In genomic region chr6:115007728-115008127, GRCm38 (mm10) we compare ENCODE assay signal across 8 mouse cellular contexts. TPM values are rescaled to one million over a fixed set of nuclear protein-coding genes. Genes with fewer than 3 reads are reported as not detected.
A peak's percentile ranks its signal among the peaks of the same experiment; 100 is the strongest.
DNase-seq lines count a peak whose midpoint lies in the region; ATAC-seq lines count a peak whose summit lies in the region.

No protein-coding gene starts in this region.

- no peaks in the 10 kb centered on the region for H3K27me3 ChIP-seq in neural tube, embryonic 15.5 days (replicated peaks)
- no peaks in the 10 kb centered on the region for H3K27me3 ChIP-seq in limb, embryonic 10.5 days (ENCODE audit: low read depth, poor library complexity, severe bottlenecking)
- no peaks in the 10 kb centered on the region for H3K27me3 ChIP-seq in midbrain, embryonic 15.5 days (replicated peaks)

- WGBS in neural tube, embryonic 15.5 days = 34% methylated on average over 5 of the region's 5 CpGs
- WGBS in limb, embryonic 10.5 days = 36% methylated on average over 5 of the region's 5 CpGs
- 27% methylated on average over 5 of the region's 5 CpGs for WGBS in midbrain, embryonic 15.5 days

- peak; percentile 78 for DNase-seq in neural tube, embryonic 10.5 days (ENCODE audit: extremely low spot score, low spot score)
- DNase-seq in embryo, embryonic 10 days (ENCODE audit: low spot score) = peak; percentile 87
- DNase-seq in gastrocnemius, postnatal 25 days = peak; percentile 34
- DNase-seq in kidney, adult 11 months = peak; percentile 52
- peak; percentile 89 for DNase-seq in limb, embryonic 10.5 days (ENCODE audit: low spot score)
- peak; percentile 58 to 82 for DNase-seq in spleen, postnatal 10 days (ENCODE audit: low spot score in 2 of 2)

- H3K9ac ChIP-seq in neural tube, embryonic 15.5 days (replicated peaks) = no peak overlapping the region
- no peak overlapping the region for H3K9ac ChIP-seq in midbrain, embryonic 15.5 days

- no peaks in the 10 kb centered on the region for H3K9me3 ChIP-seq in neural tube, embryonic 15.5 days (replicated peaks)
- H3K9me3 ChIP-seq in limb, embryonic 10.5 days (replicated peaks) = no peaks in the 10 kb centered on the region
- no peaks in the 10 kb centered on the region for H3K9me3 ChIP-seq in midbrain, embryonic 15.5 days

- no peak overlapping the region for H3K27ac ChIP-seq in neural tube, embryonic 15.5 days (replicated peaks)
- H3K27ac ChIP-seq in limb, embryonic 10.5 days = peak overlapping the region; percentile 31; the same call in 1 of the 2 replicates
- no peak overlapping the region for H3K27ac ChIP-seq in midbrain, embryonic 15.5 days

- no peak overlapping the region for H3K4me2 ChIP-seq in neural tube, embryonic 15.5 days
- no peak overlapping the region for H3K4me2 ChIP-seq in midbrain, embryonic 15.5 days

- no peak overlapping the region for H3K4me3 ChIP-seq in neural tube, embryonic 15.5 days (replicated peaks)
- no peak overlapping the region for H3K4me3 ChIP-seq in limb, embryonic 10.5 days
- H3K4me3 ChIP-seq in midbrain, embryonic 15.5 days = no peak overlapping the region

- no peaks in the 10 kb centered on the region for H3K4me1 ChIP-seq in neural tube, embryonic 15.5 days
- peaks cover 13% of the 10 kb centered on the region for H3K4me1 ChIP-seq in limb, embryonic 10.5 days
- H3K4me1 ChIP-seq in midbrain, embryonic 15.5 days = peaks cover 9% of the 10 kb centered on the region

- no peak for ATAC-seq in neural tube, embryonic 15.5 days (ENCODE audit: low FRiP score)
- peak; percentile 58; the same call in 1 of the 2 replicates for ATAC-seq in midbrain, embryonic 15.5 days (replicated peaks)

- peaks cover 25% of the 10 kb centered on the region for H3K36me3 ChIP-seq in neural tube, embryonic 15.5 days
- H3K36me3 ChIP-seq in limb, embryonic 10.5 days = peaks cover 60% of the 10 kb centered on the region
- H3K36me3 ChIP-seq in midbrain, embryonic 15.5 days (replicated peaks) = peaks cover 2% of the 10 kb centered on the region; the same call in 1 of the 2 replicates

RNA-seq across cellular contexts. Expression of gene Tamm41, which starts 29.9 kb away (rescaled TPM):
- 47.9 and 53.1 TPM in 2 replicates for polyA plus RNA-seq in neural tube, embryonic 15.5 days (2015; fragmentation: Nextera tagmentation; extraction: Ambion mirVana)
- 1 to 10 TPM; 7.2 to 7.9 TPM for total RNA-seq in gastrocnemius, postnatal 25 days (2021)
- polyA plus RNA-seq in limb, embryonic 10.5 days (2016; fragmentation: Nextera tagmentation; extraction: Ambion mirVana) = 104 and 106 TPM in 2 replicates
- 51.0 and 53.7 TPM in 2 replicates for polyA plus RNA-seq in midbrain, embryonic 15.5 days (2015; fragmentation: Nextera tagmentation; extraction: Ambion mirVana)

RNA-seq across cellular contexts. Expression of gene Vgll4, which starts 37.9 kb away (rescaled TPM):
- polyA plus RNA-seq in neural tube, embryonic 15.5 days (2015; fragmentation: Nextera tagmentation; extraction: Ambion mirVana) = 51.4 and 64.5 TPM in 2 replicates
- 10 to 100 TPM; 13.3 to 13.9 TPM for total RNA-seq in gastrocnemius, postnatal 25 days (2021)
- polyA plus RNA-seq in limb, embryonic 10.5 days (2016; fragmentation: Nextera tagmentation; extraction: Ambion mirVana) = 114 and 129 TPM in 2 replicates
- 47.3 and 52.4 TPM in 2 replicates for polyA plus RNA-seq in midbrain, embryonic 15.5 days (2015; fragmentation: Nextera tagmentation; extraction: Ambion mirVana)

Comparison
In these comparisons a context has a peak if more than half of its experiments do, and no peak if none do; other contexts are left out.
1. DNase-seq: peak in every context shown above with its lines; median percentile 89 in limb, embryonic 10.5 days; 87 in embryo, embryonic 10 days; 78 in neural tube, embryonic 10.5 days; 70 in spleen, postnatal 10 days; 52 in kidney, adult 11 months; 34 in gastrocnemius, postnatal 25 days.